Mouse (Mus musculus): ENCODE measurements around the gene Uso1. TPM values are rescaled to one million over a fixed set of nuclear protein-coding genes. Genes with fewer than 3 reads are reported as not detected.

Gene Uso1
- polyA plus RNA-seq, 2 experiments, result 14.3 to 18.6 TPM

DNA sequence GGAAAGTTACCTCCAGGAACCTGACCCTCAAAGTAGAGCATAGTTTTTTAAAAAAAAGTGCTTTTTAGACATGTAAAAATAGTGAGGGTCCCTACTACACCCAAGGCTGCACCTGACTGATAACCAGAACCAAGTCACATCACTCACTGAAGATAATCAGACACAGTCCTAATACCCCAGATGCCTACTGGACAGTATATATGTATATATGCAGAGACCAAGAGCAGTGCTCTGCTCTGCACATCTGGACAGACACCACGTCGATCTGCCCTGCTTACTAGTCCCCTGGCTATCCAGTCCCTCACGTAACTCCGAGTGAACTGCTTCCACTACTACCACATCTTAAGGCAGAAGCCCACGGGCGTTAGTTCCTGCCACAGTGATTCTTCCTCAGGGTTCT, 23.5 kb upstream of the Uso1 start:
- TF ChIP-seq EP300 (IDR thresholded peaks at IDR 0.05; ENCODE audit: low read depth) (no peak), CTCF (IDR thresholded peaks at IDR 0.05; ENCODE audit: low read depth) (no peak)
- peak; percentile 58; the same call in 1 of the 2 replicates for ATAC-seq (ENCODE audit: insufficient read depth)

DNA sequence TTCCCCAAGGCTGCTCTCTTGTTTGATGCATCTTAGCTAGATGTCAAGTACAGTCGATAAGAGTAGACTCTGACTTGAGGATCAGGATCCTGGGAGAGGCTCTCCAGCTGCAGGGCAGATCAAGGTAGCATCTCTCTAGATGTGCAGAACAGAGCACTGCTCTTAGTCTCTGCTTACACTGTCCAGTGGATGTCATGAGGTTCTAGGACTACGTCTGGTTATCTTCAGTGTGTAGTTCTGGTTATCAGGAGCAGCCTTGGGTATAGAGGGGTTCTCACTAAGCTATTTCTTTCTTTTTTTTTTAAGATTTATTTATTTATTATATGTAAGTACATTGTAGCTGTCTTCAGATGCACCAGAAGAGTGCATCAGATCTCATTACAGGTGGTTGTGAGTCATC, 22.8 kb upstream of the Uso1 start:
- peaks cover 14 to 21% of the 10 kb centered on the region in 2 experiments for H3K4me1 ChIP-seq (replicated peaks; ENCODE audit: control insufficient read depth in 2 of 2, insufficient read depth in 2 of 2, low read length in 1 of 2)
- no peak overlapping the region for H3K9ac ChIP-seq (replicated peaks)
- no peak for DNase-seq (ENCODE audit: low read depth in 3 of 3, low spot score in 3 of 3)
- no peak overlapping the region for H3K4me2 ChIP-seq (ENCODE audit: low read depth)
- no peak overlapping the region for H3K4me3 ChIP-seq (ENCODE audit: insufficient read depth in 1 of 2, low read depth in 2 of 2, low read length in 2 of 2)
- WGBS (ENCODE audit: insufficient replicate concordance), result 34% methylated on average over 2 of the region's 2 CpGs
- no peak for TF ChIP-seq CTCF (IDR thresholded peaks at IDR 0.05; ENCODE audit: low read depth)
- no peak for TF ChIP-seq EP300 (IDR thresholded peaks at IDR 0.05; ENCODE audit: low read depth)
- H3K9me3 ChIP-seq (ENCODE audit: control insufficient read depth, low read length), result no peaks in the 10 kb centered on the region
- peaks cover 12% of the 10 kb centered on the region for H3K27me3 ChIP-seq (ENCODE audit: control insufficient read depth, insufficient read depth, low read length)
- H3K36me3 ChIP-seq (replicated peaks; ENCODE audit: control insufficient read depth, insufficient read depth, low read depth), result no peaks in the 10 kb centered on the region
- ATAC-seq (ENCODE audit: insufficient read depth), result peak; percentile 24; the same call in 1 of the 2 replicates
- H3K27ac ChIP-seq, result no peak overlapping the region

More for the DNA sequence above, 23.5 kb upstream of the Uso1 start:
- Histone ChIP-seq H3K27ac (no peak overlapping the region), H3K27me3 (ENCODE audit: control insufficient read depth, insufficient read depth, low read length) (peaks cover 12% of the 10 kb centered on the region), H3K4me1 (replicated peaks; ENCODE audit: control insufficient read depth in 2 of 2, insufficient read depth in 2 of 2, low read length in 1 of 2) (peaks cover 14 to 21% of the 10 kb centered on the region in 2 experiments), H3K9me3 (ENCODE audit: control insufficient read depth, low read length) (no peaks in the 10 kb centered on the region), H3K9ac (replicated peaks) (no peak overlapping the region; the same call in 1 of the 2 replicates), H3K4me2 (ENCODE audit: low read depth) (peak overlapping the region; percentile 34), H3K4me3 (ENCODE audit: insufficient read depth in 1 of 2, low read depth in 2 of 2, low read length in 2 of 2) (no peak overlapping the region), H3K36me3 (replicated peaks; ENCODE audit: control insufficient read depth, insufficient read depth, low read depth) (no peaks in the 10 kb centered on the region)
- no peak for DNase-seq (ENCODE audit: low read depth in 3 of 3, low spot score in 3 of 3)
- WGBS (ENCODE audit: insufficient replicate concordance), result 28% methylated on average over 6 of the region's 6 CpGs

DNA sequence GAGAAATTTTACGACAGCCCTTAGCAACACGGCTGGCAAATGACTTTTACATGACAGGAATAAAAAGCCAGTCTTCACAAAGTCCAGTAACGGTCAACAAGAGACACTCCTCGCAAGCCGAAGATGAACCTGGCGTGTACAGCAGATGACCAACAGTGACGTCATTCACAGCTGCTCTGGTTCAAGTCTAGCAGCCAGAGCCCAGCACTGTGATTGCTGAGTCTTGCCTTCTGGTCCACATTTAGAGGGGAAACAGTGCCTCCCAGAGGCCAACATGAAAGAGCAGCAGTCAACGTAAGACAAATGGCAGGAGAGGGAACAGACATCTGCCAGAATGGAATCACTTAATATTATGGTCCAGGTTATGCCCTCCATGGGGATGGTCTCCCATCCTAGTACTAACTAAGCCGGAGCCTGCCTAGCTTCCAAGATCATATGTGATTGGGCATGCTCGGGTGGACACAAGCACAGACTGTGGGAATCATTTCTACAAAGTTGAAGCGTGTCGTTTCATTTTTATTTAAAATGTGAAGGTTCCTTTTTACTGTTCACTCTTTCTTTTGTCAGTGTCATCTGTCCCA, 19.8 kb upstream of the Uso1 start:
- TF ChIP-seq EP300 (IDR thresholded peaks at IDR 0.05; ENCODE audit: low read depth), result no peak
- peak; percentile 87 for TF ChIP-seq CTCF (IDR thresholded peaks at IDR 0.05; ENCODE audit: low read depth)
- H3K9ac ChIP-seq (replicated peaks), result no peak overlapping the region
- peak; percentile 45 for ATAC-seq (ENCODE audit: insufficient read depth)

DNA sequence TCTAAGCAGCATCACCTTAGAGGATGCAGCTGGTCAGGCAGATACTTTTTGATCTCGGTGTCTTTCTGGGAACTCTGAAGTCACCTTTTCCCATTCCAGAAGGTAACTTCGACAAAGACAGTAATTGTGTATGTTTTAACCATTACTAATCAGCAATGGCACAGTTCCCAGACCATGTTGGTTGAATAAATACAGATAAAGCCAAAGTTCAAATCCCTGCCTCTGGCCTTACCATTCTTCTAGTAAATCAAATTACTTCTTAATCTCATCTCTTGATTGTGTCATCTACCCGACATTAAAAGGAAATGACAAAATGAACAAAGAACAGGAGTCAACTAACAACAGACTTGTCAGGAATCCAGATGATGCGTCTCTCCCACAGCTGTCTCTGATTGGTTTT, 16.1 kb upstream of the Uso1 start:
- Histone ChIP-seq H3K9me3 (ENCODE audit: control insufficient read depth, low read length) (no peaks in the 10 kb centered on the region), H3K27me3 (ENCODE audit: control insufficient read depth, insufficient read depth, low read length) (no peaks in the 10 kb centered on the region), H3K9ac (replicated peaks) (no peak overlapping the region), H3K36me3 (replicated peaks; ENCODE audit: control insufficient read depth, insufficient read depth, low read depth) (no peaks in the 10 kb centered on the region), H3K4me2 (ENCODE audit: low read depth) (no peak overlapping the region), H3K27ac (no peak overlapping the region), H3K4me3 (ENCODE audit: insufficient read depth in 1 of 2, low read depth in 2 of 2, low read length in 2 of 2) (no peak overlapping the region), H3K4me1 (replicated peaks; ENCODE audit: control insufficient read depth in 2 of 2, insufficient read depth in 2 of 2, low read length in 1 of 2) (peaks cover 6 to 7% of the 10 kb centered on the region in 2 experiments)
- DNase-seq (ENCODE audit: low read depth in 3 of 3, low spot score in 3 of 3), result no peak
- TF ChIP-seq EP300 (IDR thresholded peaks at IDR 0.05; ENCODE audit: low read depth), result no peak
- TF ChIP-seq CTCF (IDR thresholded peaks at IDR 0.05; ENCODE audit: low read depth), result no peak
- 69% methylated on average over 4 of the region's 4 CpGs for WGBS (ENCODE audit: insufficient replicate concordance)
- ATAC-seq (ENCODE audit: insufficient read depth), result no peak

More for the DNA sequence above, 19.8 kb upstream of the Uso1 start:
- no peaks in the 10 kb centered on the region for H3K36me3 ChIP-seq (replicated peaks; ENCODE audit: control insufficient read depth, insufficient read depth, low read depth)
- H3K4me3 ChIP-seq (ENCODE audit: insufficient read depth in 1 of 2, low read depth in 2 of 2, low read length in 2 of 2), result no peak overlapping the region
- H3K27ac ChIP-seq, result no peak overlapping the region
- H3K4me1 ChIP-seq (replicated peaks; ENCODE audit: control insufficient read depth in 2 of 2, insufficient read depth in 2 of 2, low read length in 1 of 2), result peaks cover 11 to 15% of the 10 kb centered on the region in 2 experiments
- peak in 2 of 3 experiments; percentile 42 to 44 for DNase-seq (ENCODE audit: low read depth in 3 of 3, low spot score in 3 of 3)
- H3K9me3 ChIP-seq (ENCODE audit: control insufficient read depth, low read length), result no peaks in the 10 kb centered on the region
- WGBS (ENCODE audit: insufficient replicate concordance), result 48% methylated on average over 12 of the region's 12 CpGs
- peaks cover 4% of the 10 kb centered on the region for H3K27me3 ChIP-seq (ENCODE audit: control insufficient read depth, insufficient read depth, low read length)
- H3K4me2 ChIP-seq (ENCODE audit: low read depth), result no peak overlapping the region

DNA sequence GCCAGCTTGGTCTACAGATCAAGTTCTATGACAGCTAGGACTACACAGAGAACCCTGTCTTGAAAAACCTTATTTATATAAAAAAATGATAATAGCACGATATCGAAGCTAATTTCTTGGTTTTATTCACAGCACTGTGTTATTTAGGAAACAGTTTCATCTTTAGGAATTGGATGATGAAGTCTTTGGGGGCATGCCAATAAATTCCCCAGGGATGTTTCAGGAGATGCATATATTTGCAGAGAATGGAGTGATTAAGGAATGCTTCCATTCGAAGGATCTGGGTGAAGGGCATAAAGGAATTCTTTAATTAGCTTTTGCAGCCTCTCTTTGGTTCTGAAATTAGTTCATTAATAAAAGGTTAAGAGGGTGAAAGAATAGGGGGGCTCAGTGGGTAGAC, 12.3 kb upstream of the Uso1 start:
- H3K27me3 ChIP-seq (ENCODE audit: control insufficient read depth, insufficient read depth, low read length), result no peaks in the 10 kb centered on the region
- H3K4me2 ChIP-seq (ENCODE audit: low read depth), result no peak overlapping the region
- peaks cover 3% of the 10 kb centered on the region for H3K36me3 ChIP-seq (replicated peaks; ENCODE audit: control insufficient read depth, insufficient read depth, low read depth)
- H3K4me3 ChIP-seq (ENCODE audit: insufficient read depth in 1 of 2, low read depth in 2 of 2, low read length in 2 of 2), result no peak overlapping the region
- H3K4me1 ChIP-seq (replicated peaks; ENCODE audit: control insufficient read depth in 2 of 2, insufficient read depth in 2 of 2, low read length in 1 of 2), result peaks cover 26 to 35% of the 10 kb centered on the region in 2 experiments
- no peak overlapping the region for H3K27ac ChIP-seq
- no peaks in the 10 kb centered on the region for H3K9me3 ChIP-seq (ENCODE audit: control insufficient read depth, low read length)
- no peak for ATAC-seq (ENCODE audit: insufficient read depth)
- no peak for DNase-seq (ENCODE audit: low read depth in 3 of 3, low spot score in 3 of 3)
- TF ChIP-seq EP300 (IDR thresholded peaks at IDR 0.05; ENCODE audit: low read depth) (no peak), CTCF (IDR thresholded peaks at IDR 0.05; ENCODE audit: low read depth) (no peak)
- WGBS (ENCODE audit: insufficient replicate concordance), result 86% methylated on average over 3 of the region's 3 CpGs
- no peak overlapping the region for H3K9ac ChIP-seq (replicated peaks)
